Mouse (Mus musculus) urinary bladder, postnatal 4 days (tissue): ENCODE measurements around the gene Cyp1a2.
"Not testable (repeated sequence)": the region's sequence is repeated elsewhere in the genome, so short reads cannot be mapped to it uniquely, and the experiment has no call there.

Experiments used
- DNase-seq, 2 experiments: peaks; one replicate each; pipeline ENCODE4 v3.0.0; 2021 to 2022; ENCODE audit warnings: low spot score in 2 of 2

Gene Cyp1a2

DNA sequence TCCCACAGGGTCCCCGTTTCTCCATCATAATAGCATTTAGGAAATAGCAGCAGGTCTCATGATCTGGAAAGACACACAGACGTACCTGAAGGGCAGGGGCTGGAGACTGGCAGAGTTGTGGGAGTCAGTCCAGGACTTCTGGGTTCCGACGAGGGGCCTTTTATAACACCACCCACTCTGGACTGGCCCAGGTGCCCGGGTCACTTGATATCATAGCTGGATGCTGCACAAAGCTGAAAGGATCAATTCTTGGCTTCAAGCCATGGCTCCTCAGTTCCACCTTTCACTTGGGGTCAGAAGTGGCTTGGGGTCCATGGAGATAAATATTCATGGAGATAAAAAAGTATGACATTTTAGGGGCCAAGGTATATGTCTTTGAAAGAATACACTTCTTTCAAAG lies at the start of gene Cyp1a2:
Cyp1a2 (minus strand) TSS at position 184 of the 400 bp plus-strand sequence.
- no peak for DNase-seq

DNA sequence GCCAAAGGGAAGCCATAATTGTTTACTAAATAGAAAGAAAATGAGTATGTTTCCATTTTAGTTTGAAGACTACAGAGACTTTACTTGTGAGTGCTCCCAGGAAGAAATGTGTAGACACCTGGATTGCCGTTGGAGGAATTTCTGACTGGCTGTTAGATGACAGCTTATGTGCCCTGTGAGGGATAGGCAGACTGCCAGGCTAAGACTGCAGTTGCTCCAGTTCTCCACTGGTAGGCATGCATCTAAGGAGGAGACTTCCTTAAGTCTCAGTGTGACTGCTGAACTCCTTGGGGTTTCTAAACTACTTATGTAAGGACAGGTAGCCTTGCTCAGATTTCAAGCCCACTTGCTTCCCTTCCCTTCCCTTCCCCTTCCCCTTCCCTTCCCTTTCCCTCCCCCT lies 44.8 kb upstream of the Cyp1a2 start:
- DNase-seq = no peak

DNA sequence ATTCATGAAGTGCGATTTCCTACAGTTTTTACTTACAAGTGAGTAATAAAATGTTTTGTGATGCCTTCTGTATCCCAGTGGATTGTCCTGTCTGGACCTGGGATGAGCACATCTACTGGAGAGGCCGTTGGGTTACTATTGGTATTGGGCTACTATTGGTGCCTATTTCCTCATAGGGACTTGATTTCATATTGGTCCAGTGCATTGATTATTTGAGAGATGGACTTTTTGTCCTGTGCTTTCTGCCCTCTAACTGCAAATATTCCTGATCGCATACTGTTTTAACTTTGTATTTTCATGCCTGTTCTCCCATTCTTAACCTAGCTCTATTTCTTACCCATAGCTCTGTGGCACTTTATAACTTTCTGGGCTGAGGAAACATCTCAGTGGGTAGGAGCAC lies 41.2 kb upstream of the Cyp1a2 start:
- no peak for DNase-seq

DNA sequence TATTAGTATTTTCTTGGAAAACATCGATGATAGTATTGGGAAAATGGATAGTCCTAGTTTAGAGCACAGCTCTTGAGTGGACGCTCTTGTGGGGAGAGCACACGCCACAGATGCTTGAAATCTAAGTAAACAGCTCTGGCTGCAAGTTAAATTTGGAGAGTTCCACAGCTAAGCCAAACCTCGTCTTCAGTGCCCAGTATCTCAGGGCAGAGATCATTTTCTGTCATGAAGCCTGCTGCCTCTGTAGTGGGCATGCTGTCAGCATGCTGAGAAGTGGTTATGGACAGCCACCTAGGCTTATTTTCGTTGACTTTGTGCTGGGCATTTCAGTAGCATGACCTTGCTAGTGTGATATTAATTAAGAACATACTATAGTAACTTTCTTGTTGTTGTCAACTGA lies 40.3 kb upstream of the Cyp1a2 start:
- DNase-seq = no peak

DNA sequence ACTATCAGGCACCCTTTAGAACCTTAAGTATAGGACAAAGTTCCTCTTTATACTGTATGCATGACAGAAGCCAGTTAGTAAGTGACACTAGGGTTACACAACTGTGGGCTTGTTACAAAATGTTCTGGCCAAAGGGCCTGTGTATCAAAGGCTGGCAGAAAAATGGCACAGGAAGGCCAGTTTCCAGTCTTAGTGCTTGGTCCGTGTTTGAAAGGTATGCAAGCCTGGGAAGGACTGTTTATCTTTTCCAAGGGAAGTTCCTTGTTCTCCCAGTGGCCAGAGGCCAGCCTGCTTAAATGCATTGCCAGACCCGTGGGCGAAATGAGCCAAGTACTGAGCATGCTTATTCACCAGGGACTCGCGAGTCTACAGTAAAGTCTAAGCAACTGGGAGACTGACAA lies 39.8 kb upstream of the Cyp1a2 start:
- peak in 1 of 2 experiments; percentile 32 for DNase-seq

DNA sequence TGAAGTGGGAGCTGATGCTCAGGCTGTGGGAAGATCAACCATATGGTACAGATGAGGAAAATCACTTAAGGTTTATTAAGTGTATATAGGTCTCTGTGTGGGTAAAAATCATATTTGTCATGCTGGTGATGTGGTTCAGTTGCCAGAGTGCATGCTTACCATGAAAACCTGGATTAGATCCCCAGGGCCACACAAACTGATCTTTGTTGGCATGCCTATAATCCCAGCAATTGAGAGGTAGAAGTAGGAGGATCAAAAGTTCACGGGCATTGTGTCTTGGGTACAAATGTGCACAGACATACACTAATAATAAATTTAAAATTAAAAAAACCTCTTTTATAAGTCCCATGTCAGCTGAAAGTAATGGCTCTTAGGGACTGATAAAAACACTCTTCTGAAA lies 38.9 kb upstream of the Cyp1a2 start:
- DNase-seq = no peak

DNA sequence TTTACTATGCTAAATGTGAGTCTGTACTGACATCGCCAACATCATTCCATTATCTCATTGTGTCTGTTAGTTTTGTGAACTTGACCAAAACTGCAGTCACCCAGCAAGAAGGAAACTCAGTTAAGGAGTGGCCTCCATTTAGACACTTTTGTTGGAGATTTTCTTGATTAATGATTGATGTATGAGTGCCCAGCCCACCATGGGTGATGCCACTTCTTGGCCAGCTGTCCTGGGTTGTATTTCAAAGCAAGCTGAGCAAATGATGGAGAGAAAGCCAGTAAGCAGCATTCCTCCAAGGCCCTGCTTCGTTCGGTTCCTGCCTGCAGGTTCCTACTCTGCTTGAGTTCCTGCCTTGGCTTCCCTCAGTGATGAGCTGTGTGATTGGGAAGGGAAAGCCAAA lies 37.2 kb upstream of the Cyp1a2 start:
- DNase-seq = no peak

DNA sequence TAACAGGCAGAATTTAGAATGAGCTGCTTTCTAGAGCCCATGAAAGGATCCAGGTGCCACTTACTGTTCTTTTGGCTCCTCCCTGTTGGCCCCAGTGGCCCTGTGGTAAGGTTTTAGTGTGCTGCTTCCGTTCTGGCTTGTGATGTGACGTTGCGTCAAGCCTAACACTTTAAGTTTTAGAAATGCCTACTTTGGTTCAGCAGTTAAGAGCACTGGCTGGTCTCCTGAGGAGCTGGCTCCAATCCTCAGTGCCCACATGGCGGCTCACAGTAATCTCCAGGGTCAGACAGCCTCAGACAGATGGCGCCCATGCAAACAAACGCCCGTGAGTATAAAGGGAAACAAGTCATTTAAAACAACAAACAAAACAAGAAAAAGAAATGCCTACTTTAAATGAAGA lies 34.9 kb upstream of the Cyp1a2 start:
- no peak for DNase-seq

DNA sequence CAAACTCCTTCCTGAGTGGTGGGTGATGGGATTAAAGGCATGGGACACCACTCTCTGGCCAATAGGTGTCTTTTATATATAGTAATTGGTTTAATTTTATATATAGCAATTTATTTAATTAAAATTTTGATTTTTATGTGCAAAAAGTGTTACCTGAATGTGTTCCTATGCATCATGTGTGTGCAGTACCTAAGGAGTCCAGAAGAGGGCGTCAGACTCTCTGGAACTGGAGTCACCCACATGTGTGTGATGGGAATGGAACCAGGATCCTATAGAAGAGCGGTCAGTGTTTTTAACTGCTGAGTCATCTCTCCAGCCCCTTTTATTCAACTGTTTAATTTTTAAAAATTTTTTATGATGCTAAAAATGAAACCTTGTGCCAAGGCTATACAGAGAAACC lies 28.7 kb upstream of the Cyp1a2 start:
- no peak for DNase-seq

DNA sequence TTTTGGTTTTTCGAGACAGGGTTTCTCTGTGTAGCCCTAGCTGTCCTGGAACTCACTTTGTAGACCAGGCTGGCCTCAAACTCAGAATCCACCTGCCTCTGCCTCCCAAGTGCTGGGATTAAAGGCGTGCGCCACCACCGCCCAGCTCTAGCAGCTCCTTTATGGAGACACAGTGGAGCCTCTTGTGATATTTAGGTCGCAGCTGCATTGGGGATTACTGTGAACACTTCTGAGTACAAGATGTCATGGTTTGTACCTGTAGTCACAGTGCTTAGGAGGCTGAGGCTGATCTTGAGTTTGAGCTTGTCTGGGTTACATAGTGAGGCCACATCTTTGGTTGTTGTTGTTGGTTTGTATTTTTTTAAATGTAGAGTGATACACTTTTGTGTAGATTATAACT lies 26.7 kb upstream of the Cyp1a2 start:
- DNase-seq = not testable (repeated sequence)

DNA sequence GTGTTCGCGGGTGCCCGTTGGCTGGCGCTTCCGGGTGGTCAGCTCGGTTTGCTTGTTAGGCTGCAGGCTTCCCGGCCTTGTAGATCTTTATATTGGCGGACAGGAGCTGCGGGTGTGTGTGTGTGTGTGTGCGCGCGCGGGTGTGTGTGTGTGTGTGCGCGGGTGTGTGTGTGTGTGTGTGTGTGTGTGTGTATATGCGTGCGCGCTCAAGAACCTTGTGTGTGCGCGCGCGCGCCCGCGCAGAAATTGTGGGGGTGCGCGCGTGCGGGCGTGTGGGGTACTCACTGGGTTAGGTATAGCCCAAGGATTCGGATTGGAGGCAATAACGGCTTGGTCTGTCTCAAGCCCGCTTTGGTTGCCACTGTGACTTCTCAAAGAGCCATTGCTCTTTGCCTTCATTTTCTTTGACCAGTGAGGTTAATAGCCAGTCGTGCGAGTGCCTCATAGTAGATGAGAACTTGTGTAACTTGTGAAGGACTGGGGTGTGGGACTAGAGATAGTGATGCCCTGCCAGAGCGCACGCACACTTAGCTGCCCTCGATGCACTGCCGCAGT lies 25.3 kb upstream of the Cyp1a2 start:
- DNase-seq = no peak

DNA sequence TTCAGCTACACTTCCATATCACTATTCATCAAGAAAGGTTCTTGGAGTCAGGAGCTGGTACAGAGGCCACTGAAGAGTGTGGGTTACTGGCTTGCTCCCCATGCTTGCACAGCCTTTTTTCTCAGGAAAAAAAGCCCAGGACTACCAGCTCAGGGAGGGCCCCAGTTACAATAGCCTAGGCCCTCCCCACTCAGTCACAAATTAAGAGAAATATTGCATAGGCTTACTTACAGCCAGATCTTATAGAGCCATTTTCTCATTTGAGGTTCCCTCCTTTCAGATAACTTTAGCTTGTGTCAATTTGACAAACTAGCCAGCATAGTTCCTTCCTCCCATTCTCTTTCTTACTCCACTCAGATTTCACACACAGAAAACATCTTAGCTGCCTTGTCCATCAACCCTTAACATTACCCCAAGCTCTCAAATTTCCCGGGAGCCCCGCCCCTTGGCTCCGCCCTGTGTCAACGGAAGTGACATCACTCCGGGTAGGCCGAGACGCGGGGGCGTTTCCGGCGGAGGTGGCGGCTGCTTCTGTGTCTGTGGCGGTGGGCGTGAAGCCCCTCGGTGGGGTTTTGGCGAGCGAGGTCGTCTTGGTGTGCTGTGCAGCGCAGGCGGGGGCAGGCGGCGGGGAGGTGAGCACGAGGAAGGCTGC lies 24.7 kb upstream of the Cyp1a2 start, which contains the start of gene Edc3:
Edc3 (plus strand) TSS at position 473 of the 652 bp plus-strand sequence.
- peak; percentile 87 to 95 for DNase-seq

DNA sequence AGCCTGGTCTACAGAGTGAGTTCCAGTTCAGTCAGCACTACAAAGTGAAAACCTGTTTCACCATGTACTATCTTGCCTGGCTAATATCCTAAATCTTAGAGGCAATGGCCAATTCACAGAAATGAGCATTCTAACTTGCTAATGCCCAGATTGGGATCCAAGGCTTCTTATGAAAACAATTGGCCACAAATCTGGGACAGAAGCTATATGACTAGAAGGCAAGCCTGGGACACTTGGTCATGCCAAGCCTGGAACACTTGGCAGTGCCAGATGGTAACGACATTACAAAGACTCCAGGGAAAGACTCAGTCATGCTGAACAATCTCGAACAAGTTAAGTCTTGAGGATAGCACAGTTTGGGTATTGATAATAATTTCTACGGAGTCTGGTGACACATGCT lies 23.0 kb upstream of the Cyp1a2 start:
- no peak for DNase-seq

DNA sequence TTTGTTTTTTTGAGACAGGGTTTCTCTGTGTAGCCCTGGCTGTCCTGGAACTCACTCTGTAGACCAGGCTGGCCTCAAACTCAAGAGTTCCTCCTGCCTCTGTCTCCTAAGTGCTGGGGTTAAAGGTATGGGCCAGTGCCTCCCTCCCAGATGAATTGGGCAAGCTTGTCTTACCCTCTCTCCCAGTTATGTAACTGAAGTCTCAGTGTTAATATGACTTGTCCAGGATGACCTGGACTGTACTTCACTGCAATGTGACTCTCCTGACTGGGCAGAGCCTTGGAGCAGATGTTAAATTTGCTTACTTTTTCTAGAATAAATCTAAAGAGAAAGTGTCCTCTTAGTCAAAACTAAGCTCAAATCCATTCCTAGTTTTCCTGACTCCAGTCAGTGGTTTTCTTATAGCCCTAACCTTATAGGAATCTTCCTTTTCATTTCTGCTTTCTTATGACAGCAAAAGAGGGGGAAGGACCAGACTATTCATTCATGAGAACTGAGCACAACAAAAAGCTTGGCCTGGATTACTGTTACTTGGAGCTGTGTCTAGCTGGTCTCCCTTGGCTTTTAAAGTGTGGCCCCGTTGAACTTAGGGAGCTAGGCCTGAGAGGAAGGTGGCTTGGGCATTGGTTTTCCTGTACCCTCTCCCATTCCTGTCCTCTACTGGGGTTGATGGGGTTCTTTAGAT lies 15.1 kb upstream of the Cyp1a2 start:
- no peak for DNase-seq

DNA sequence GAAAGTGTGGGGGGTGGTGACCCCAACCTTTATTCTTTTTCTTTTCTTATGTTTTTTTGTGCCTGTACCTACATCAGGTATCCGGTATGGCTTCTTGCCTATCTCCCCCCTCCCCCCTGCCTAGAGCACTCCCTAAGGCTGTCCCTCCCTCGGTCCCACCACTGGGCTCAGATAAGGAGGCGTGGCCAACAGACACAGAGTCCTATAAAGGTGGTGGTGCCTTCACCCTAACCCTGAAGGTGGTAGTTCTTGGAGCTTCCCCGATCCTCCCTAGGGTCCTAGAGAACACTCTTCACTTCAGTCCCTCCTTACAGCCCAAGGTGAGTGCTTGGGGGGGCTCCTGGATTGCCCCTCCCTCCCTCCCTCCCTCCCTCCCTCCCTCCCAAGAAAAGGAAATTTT lies 13.9 kb upstream of the Cyp1a2 start:
- no peak for DNase-seq

DNA sequence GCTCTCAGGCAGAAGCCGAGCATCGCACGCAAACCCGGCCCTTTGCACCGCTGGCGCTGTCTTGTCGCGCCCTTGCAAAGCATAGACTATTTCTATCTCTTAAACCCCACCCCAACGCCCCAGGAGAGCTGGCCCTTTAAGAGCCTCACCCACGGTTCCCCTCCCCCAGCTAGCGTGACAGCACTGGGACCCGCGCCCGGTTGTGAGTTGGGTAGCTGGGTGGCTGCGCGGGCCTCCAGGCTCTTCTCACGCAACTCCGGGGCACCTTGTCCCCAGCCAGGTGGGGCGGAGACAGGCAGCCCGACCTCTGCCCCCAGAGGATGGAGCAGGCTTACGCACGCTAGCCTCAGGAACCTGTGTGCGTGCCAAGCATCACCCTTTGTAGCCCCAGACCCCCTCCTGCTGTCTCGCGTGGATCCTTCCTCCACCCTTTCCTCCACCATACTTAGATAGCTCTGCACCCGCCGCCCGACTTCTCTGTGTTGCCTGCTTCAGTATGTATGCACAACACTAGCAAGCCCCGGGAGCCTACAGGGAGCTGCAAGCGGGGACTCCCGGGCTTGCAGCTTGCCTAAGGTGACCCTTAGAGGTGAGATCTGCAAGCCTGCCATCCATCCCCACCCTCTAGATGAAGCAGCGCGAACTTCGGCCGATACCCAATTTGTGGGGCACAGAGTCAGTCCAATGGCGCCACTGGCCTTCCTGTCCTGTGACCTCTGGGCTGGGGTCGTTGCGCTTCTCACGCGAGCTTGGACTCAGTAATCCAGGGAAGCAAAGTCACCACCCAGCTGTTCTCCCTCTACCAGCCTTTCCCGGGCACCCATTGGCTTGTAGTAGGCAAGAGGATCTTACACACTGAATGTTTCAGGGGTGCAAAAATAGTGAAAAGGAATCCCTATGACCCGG lies 13.1 kb upstream of the Cyp1a2 start:
- peak in 1 of 2 experiments; percentile 40 for DNase-seq

DNA sequence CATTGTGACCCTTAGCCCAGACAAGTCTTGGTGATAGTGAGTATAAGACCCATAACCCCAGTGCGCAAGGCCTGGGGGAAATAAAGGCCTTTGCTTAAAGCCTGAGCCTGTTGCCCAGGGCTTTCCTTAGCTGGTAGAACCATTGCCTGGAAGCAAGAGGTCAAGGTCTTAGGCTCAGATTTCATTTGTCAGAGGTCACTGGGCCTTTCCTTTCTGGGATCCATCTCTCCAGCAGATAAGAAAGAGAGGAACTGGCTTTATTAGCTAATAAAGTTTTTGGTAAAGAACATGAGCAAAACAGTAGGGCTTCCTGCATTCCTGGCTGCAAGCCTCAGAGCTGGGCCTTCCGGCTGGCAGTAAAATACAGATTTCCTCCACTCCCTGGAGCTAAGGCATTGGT lies 10.6 kb upstream of the Cyp1a2 start:
- no peak for DNase-seq

DNA sequence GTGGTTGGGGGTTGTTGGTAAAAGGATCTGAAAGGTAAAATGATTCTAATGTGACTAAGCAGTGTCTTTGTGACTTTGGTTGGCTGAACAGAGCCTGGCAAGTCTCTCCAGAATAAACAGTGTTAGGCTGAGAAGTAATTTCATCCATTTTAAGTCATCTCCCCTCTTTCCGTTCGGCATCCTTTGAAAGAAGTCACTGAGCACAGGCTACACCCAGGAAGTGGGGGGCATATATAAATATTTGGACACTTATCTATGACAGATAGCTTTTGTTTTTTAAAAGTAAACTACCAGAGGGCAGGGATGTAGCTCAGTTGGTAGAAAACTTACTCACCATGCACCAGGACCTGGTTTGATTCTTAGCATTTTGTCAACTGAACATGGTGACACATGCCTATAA lies 5.1 kb upstream of the Cyp1a2 start:
- DNase-seq = no peak

DNA sequence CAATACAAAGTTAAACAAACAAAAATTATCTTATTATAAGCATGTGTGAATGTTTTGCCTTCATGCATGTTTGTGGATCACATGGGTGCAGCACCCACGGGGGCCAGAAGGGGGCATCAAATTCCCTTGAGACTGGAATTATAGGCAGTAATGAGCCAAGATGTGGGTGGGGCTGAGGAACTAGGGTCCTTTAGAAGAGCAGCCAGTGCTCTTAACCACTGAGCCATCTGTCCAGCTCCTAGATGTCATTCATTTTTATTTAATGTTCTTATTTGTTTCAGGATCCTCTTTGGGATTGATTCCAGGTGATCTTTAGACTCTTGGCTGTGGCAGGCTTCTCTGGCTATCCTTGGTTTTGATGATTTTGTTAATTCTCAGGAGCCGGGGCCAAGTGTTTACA lies 4.7 kb upstream of the Cyp1a2 start:
- no peak for DNase-seq

DNA sequence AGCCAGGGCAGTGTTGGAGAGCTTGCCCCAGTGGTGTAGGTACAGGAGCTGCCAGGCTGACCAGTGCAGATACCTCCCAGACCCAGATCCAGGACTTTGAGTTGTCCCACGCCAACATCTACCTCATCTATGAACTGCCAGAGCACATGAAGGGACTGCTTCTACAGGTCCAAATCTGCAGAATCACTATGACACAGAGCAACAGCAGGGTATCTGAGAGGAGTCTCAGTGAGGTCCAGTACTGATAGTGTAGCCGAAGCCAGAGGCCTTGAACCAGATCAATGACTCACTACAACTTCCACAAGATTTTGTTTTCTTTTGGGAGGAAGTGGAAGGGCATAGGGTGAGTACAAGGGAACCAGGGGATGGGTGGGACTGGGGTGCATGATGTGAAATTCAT lies 4.2 kb upstream of the Cyp1a2 start, which contains the start of gene Cyp1a1:
Cyp1a1 (plus strand) TSS at position 178 of the 400 bp plus-strand sequence.
- no peak for DNase-seq

DNA sequence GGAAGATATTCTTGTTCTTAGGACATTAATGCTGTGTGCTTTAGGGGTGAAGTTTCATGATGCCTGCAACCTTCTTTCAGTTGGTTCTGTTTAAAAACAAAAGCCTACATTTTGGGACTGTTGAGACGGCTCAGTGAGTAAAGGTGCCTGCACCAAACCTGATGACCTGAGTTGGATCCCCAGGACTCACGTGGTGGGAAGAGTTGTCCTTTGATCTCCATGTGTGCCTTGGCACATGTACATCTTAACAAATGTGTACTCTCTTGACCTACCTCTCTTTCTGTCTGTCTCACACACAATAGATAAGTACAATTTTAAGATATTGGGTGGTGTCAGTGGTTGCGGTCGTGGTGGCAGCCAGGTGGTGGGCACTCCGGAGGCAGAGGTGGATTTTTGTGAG lies 2.5 kb upstream of the Cyp1a2 start:
- DNase-seq = no peak

DNA sequence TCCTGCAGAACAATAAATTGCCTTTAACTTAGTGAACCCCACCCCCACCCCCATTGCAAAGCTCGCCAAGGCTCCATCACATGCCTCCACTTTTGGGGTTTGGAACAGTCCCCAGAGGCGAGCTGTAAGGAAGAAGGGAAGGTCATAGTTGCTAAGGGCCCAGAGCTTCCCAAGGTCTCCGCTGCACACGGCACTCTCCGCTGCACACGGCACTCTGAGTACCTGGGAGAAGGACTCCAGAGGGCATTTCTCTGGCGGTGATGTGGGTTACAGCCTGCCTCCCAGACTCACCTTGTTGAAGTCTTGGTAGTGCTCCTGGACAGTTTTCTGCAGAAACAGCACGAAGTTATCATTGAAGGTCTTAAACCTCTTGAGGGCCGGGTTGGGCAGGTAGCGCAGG lies 2.1 kb downstream of the Cyp1a2 start:
- no peak for DNase-seq
